Mouse (Mus musculus) heart, postnatal 0 days (tissue): ENCODE measurements around the gene Gprc5c.

Experiments
- CTCF ChIP-seq: IDR thresholded peaks from 2 replicates; pipeline ENCODE4 v1.5.1; 2016; ENCODE audit warnings: antibody characterized with exemption, control low read depth, low read depth
- EP300 ChIP-seq: IDR thresholded peaks from 2 replicates; pipeline ENCODE4 v1.6.1; 2016; ENCODE audit warnings: antibody characterized with exemption, low read depth

GRCm38 (mm10) chr11:114883251-114883789 is 32.4 kb downstream of the Gprc5c start:
- TF ChIP-seq CTCF (no peak), EP300 (no peak)
